Mouse (Mus musculus) G1E (cell line): ENCODE measurements around the gene Rhod. TPM values are rescaled to one million over a fixed set of nuclear protein-coding genes. Genes with fewer than 3 reads are reported as not detected.

Experiments
- ATAC-seq: 2 replicates; pipeline ENCODE4 v1.8.0; 2016; ENCODE audit warnings: mild to moderate bottlenecking; ENCODE audit not compliant: insufficient number of reproducible peaks, poor library complexity, low FRiP score, severe bottlenecking; ENCODE audit errors: extremely low read depth
- DNase-seq: peaks from one replicate; pipeline ENCODE4 v3.0.0; 2012; ENCODE audit warnings: low spot score
- H3K27me3 ChIP-seq: 2 replicates; pipeline ENCODE4 v1.6.1; 2012; ENCODE audit warnings: mild to moderate bottlenecking, low read length, inconsistent platforms; ENCODE audit not compliant: insufficient read depth
- H3K36me3 ChIP-seq: replicated peaks from 2 replicates; pipeline ENCODE3; 2012; ENCODE audit warnings: mild to moderate bottlenecking, inconsistent platforms
- H3K4me1 ChIP-seq: 2 replicates; pipeline ENCODE4 v1.6.1; 2012; ENCODE audit warnings: low read depth, low read length, inconsistent platforms, mixed read lengths; ENCODE audit not compliant: insufficient read depth
- H3K4me3 ChIP-seq: 2 replicates; pipeline ENCODE4 v1.5.1; 2012; ENCODE audit warnings: low read depth, mild to moderate bottlenecking, inconsistent platforms, low read length, moderate library complexity, mixed read lengths
- H3K9me3 ChIP-seq: replicated peaks from 2 replicates; pipeline ENCODE4 v1.6.1; 2012; ENCODE audit warnings: inconsistent platforms
- CTCF ChIP-seq: IDR thresholded peaks from 2 replicates; pipeline ENCODE4 v1.5.1; 2012; ENCODE audit warnings: low read depth, low read length, inconsistent platforms, mixed read lengths
- GATA1 ChIP-seq: IDR thresholded peaks from 2 replicates; pipeline ENCODE4 v1.6.1; 2012; ENCODE audit warnings: borderline replicate concordance, low read length, inconsistent platforms, mixed read lengths
- GATA2 ChIP-seq: IDR thresholded peaks from 2 replicates; pipeline ENCODE4 v1.6.1; 2012; ENCODE audit warnings: low read depth, low read length, inconsistent platforms, borderline replicate concordance
- POLR2AphosphoS5 ChIP-seq: IDR thresholded peaks from 2 replicates; pipeline ENCODE4 v1.6.1; 2012; ENCODE audit warnings: low read depth, low read length, inconsistent platforms; ENCODE audit not compliant: insufficient replicate concordance
- TAL1 ChIP-seq: conservative IDR thresholded peaks from 2 replicates; pipeline ENCODE4 v1.6.1; 2012; ENCODE audit warnings: low read depth, low read length, inconsistent platforms, mixed read lengths
- polyA plus RNA-seq: library from polyadenylated mRNA; stranded (reverse); fragments of >175 nt; gene quantifications from 2 replicates; pipeline ENCODE4 v1.2.3, GENCODE M21; 2012
- total RNA-seq, 2 experiments: library from RNA; stranded (forward) in 1 of 2; stranded (reverse) in 1 of 2; fragments of 200-1000 nt in 1 of 2; fragments of >200 nt in 1 of 2; fragmentation: Nextera tagmentation in 1 of 2; gene quantifications; 2 replicates each; pipeline ENCODE4 v1.2.3; 2014 to 2017

Rhod gene
- total RNA-seq (2014; fragmentation: Nextera tagmentation), result 2.0 and 2.6 TPM in 2 replicates
- 6.0 and 7.8 TPM in 2 replicates for total RNA-seq (2017)
- polyA plus RNA-seq, result 1.1 and 1.6 TPM in 2 replicates

GRCm38 (mm10) chr19:4439161-4439801, at the start of gene Rhod:
Gene Rhod, minus strand, starts transcription at chr19:4439432.
- Histone ChIP-seq H3K9me3 (no peaks in the 10 kb centered on the region), H3K4me1 (peaks cover 50% of the 10 kb centered on the region), H3K36me3 (no peaks in the 10 kb centered on the region), H3K27me3 (peaks cover 31% of the 10 kb centered on the region), H3K4me3 (peak within 1 kb of the TSS; percentile 69)
- DNase-seq (no peak), ATAC-seq (no peak)
- no peak for TF ChIP-seq POLR2AphosphoS5
- TF ChIP-seq GATA2, result no peak
- TF ChIP-seq CTCF, result no peak
- TF ChIP-seq GATA1, result no peak
- no peak for TF ChIP-seq TAL1

DNA sequence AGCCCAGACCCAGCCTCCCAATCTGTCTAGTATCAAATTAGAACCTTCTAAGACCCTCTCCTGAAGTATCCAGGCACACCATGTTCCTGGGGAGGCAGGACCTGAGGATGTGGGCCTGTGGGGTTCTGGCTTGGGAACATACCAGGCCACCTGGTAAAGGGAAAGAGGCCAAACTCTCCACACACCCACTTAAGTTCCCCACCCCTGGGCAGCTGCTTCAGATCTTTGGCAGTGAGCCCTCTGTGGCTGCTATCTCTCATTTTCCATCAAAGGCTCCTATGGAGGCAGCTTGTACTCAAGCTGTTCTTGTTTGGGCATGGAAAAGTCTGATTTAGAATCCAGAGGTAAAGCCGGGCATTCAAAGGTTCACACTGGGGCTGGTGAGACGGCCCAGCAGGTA, 48.6 kb upstream of the Rhod start:
- H3K9me3 ChIP-seq, result no peaks in the 10 kb centered on the region
- DNase-seq (no peak), ATAC-seq (no peak)
- no peak overlapping the region for H3K4me3 ChIP-seq
- H3K36me3 ChIP-seq, result no peaks in the 10 kb centered on the region
- no peak for TF ChIP-seq POLR2AphosphoS5
- no peak for TF ChIP-seq GATA1
- TF ChIP-seq CTCF, result no peak
- no peak for TF ChIP-seq TAL1
- H3K4me1 ChIP-seq, result no peaks in the 10 kb centered on the region
- peaks cover 32% of the 10 kb centered on the region for H3K27me3 ChIP-seq

- no peak overlapping the region for H3K4me3 ChIP-seq
- no peaks in the 10 kb centered on the region for H3K9me3 ChIP-seq
- no peaks in the 10 kb centered on the region for H3K36me3 ChIP-seq
- H3K27me3 ChIP-seq, result peaks cover 23% of the 10 kb centered on the region
- no peak for DNase-seq
- no peaks in the 10 kb centered on the region for H3K4me1 ChIP-seq
- no peak for ATAC-seq
- TF ChIP-seq GATA1 (no peak), GATA2 (no peak), TAL1 (no peak), POLR2AphosphoS5 (no peak), CTCF (no peak)
Observed at GRCm38 (mm10) chr19:4485006-4485405, 45.8 kb upstream of the Rhod start.

- Histone ChIP-seq H3K4me3 (no peak overlapping the region), H3K27me3 (peaks cover 8% of the 10 kb centered on the region), H3K36me3 (no peaks in the 10 kb centered on the region), H3K4me1 (no peaks in the 10 kb centered on the region; the same call in 1 of the 2 replicates), H3K9me3 (no peaks in the 10 kb centered on the region)
- DNase-seq (no peak), ATAC-seq (no peak)
- TF ChIP-seq GATA1, result no peak
Observed at GRCm38 (mm10) chr19:4482111-4482859, 43.1 kb upstream of the Rhod start.

- Histone ChIP-seq H3K36me3 (no peaks in the 10 kb centered on the region), H3K9me3 (peaks cover 5% of the 10 kb centered on the region; the same call in 1 of the 2 replicates), H3K4me1 (no peaks in the 10 kb centered on the region; the same call in 1 of the 2 replicates), H3K4me3 (no peak overlapping the region), H3K27me3 (peaks cover 10% of the 10 kb centered on the region)
- DNase-seq (no peak), ATAC-seq (no peak)
- no peak for TF ChIP-seq TAL1
- TF ChIP-seq GATA2, result no peak
- no peak for TF ChIP-seq POLR2AphosphoS5
- no peak for TF ChIP-seq CTCF
- no peak for TF ChIP-seq GATA1
Observed at GRCm38 (mm10) chr19:4481326-4481725, 42.1 kb upstream of the Rhod start.

GRCm38 (mm10) chr19:4480041-4480440, 40.8 kb upstream of the Rhod start:
- Histone ChIP-seq H3K4me1 (no peaks in the 10 kb centered on the region; the same call in 1 of the 2 replicates), H3K9me3 (peaks cover 5% of the 10 kb centered on the region; the same call in 1 of the 2 replicates), H3K27me3 (peaks cover 10% of the 10 kb centered on the region), H3K36me3 (no peaks in the 10 kb centered on the region), H3K4me3 (no peak overlapping the region)
- DNase-seq, result no peak
- ATAC-seq, result no peak
- no peak for TF ChIP-seq POLR2AphosphoS5
